Mouse (Mus musculus) CD4-positive, CD25-positive, alpha-beta regulatory T cell, adult 4 months (primary cell): Measurements from ENCODE around the gene 1700123O20Rik. TPM values are rescaled to one million over a fixed set of nuclear protein-coding genes. Genes with fewer than 3 reads are reported as not detected.

Experiments used
- ATAC-seq: one replicate; pipeline ENCODE4 v1.8.0; 2017
- polyA plus RNA-seq, 2 experiments: library from polyadenylated mRNA; unstranded; fragments of 100-300 nt; shearing (Covaris generic); gene quantifications; one replicate each; pipeline ENCODE4 v1.2.1; 2017

Gene 1700123O20Rik
- polyA plus RNA-seq, 2 experiments from 2014 or later = 98.9 to 105 TPM

GRCm38 (mm10) chr14:54678657-54679304, 7.2 kb upstream of the 1700123O20Rik start:
- ATAC-seq = no peak

- no peak for ATAC-seq
Observed at GRCm38 (mm10) chr14:54682396-54682795, 3.6 kb upstream of the 1700123O20Rik start.

- no peak for ATAC-seq
Observed at GRCm38 (mm10) chr14:54685471-54685870, 545 bp upstream of the 1700123O20Rik start.

GRCm38 (mm10) chr14:54686522-54687143, 617 bp downstream of the 1700123O20Rik start, which contains the start of gene Acin1:
TSS of gene Acin1 (minus strand) at chr14:54686931.
- peak; percentile 93 for ATAC-seq

- no peak for ATAC-seq
Observed at GRCm38 (mm10) chr14:54687251-54687650, 1.2 kb downstream of the 1700123O20Rik start.

- ATAC-seq = no peak
Observed at GRCm38 (mm10) chr14:54695042-54695441, 9.0 kb downstream of the 1700123O20Rik start.

- no peak for ATAC-seq
Observed at GRCm38 (mm10) chr14:54696752-54697151, 10.7 kb downstream of the 1700123O20Rik start.

GRCm38 (mm10) chr14:54698733-54699132, 12.7 kb downstream of the 1700123O20Rik start, which contains the start of gene Gm29776:
TSS of gene Gm29776 (minus strand) at chr14:54698833.
- ATAC-seq = no peak

- ATAC-seq = no peak
Observed at GRCm38 (mm10) chr14:54699586-54699985, 13.6 kb downstream of the 1700123O20Rik start.

GRCm38 (mm10) chr14:54701298-54701697, 15.3 kb downstream of the 1700123O20Rik start:
- ATAC-seq = peak; percentile 77

- no peak for ATAC-seq
Observed at GRCm38 (mm10) chr14:54703207-54703606, 17.2 kb downstream of the 1700123O20Rik start.

- no peak for ATAC-seq
Observed at GRCm38 (mm10) chr14:54705844-54706243, 19.8 kb downstream of the 1700123O20Rik start.

GRCm38 (mm10) chr14:54706589-54707320, 20.7 kb downstream of the 1700123O20Rik start:
- ATAC-seq = no peak

GRCm38 (mm10) chr14:54709054-54709453, 23.0 kb downstream of the 1700123O20Rik start:
- ATAC-seq = no peak

GRCm38 (mm10) chr14:54712074-54712473, 26.1 kb downstream of the 1700123O20Rik start, which contains the start of gene Cebpe:
TSS of gene Cebpe (minus strand) at chr14:54712174.
- no peak for ATAC-seq

- no peak for ATAC-seq
Observed at GRCm38 (mm10) chr14:54712861-54713260, 26.8 kb downstream of the 1700123O20Rik start.

- peak; percentile 84 for ATAC-seq
Observed at GRCm38 (mm10) chr14:54714121-54714520, 28.1 kb downstream of the 1700123O20Rik start.

- peak; percentile 65 for ATAC-seq
Observed at GRCm38 (mm10) chr14:54714617-54715081, 28.6 kb downstream of the 1700123O20Rik start.

- no peak for ATAC-seq
Observed at GRCm38 (mm10) chr14:54715402-54715801, 29.4 kb downstream of the 1700123O20Rik start.

- ATAC-seq = no peak
Observed at GRCm38 (mm10) chr14:54720041-54720440, 34.0 kb downstream of the 1700123O20Rik start.

- ATAC-seq = no peak
Observed at GRCm38 (mm10) chr14:54720654-54721350, 34.8 kb downstream of the 1700123O20Rik start.

GRCm38 (mm10) chr14:54721711-54722110, 35.7 kb downstream of the 1700123O20Rik start:
- ATAC-seq = no peak
